Mouse (Mus musculus) left cerebral cortex, adult 11 months (tissue): ENCODE measurements at regions not wholly inside any gene's neighbourhood (a gene's known extent, or its start where the extent isn't known, plus 50 kb on each side); places are given as distances from the start of the nearest gene placed in this dataset.

Source experiments
- DNase-seq: peaks from one replicate; pipeline ENCODE4 v3.0.0; 2022; ENCODE audit warnings: low spot score

DNA sequence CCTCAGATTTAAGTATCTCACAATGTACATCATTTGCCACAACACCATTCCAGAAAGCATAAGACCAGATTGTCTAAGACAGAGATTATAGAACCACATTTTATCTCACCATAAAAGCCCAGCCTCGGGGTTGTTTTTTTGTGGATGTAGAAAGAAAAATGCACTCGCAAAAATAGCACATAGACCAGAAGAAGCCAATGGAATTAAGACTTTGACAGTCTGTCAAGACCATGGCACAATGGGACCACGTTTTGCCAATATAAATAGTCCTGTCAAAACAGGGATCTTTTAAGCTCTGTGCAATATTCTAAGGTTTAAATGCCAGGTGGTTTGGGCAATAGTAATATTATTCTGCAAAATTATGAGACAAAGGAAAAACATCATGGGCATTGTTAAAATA, 547.3 kb downstream of the Adgrl2 start:
- no peak for DNase-seq

DNA sequence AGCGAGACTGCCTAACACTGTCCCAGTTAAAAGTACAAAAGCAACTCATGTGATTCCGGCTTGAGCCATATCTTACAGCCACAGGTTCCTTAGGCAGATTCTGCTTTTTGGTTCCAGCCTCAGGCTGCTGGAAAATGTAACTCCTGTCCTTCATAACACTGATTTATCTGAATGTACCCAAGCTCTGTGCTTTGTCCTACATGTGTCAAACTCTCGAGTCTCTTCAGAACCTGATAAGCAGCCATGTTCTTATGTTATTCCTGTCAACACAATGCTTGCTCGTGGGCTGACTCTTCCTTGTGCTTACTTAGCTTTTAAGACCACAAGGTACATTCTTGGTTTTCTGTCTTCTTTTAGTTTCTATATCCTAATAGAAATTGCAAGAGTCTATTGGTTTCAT, 556.3 kb downstream of the Adgrl2 start:
- no peak for DNase-seq

DNA sequence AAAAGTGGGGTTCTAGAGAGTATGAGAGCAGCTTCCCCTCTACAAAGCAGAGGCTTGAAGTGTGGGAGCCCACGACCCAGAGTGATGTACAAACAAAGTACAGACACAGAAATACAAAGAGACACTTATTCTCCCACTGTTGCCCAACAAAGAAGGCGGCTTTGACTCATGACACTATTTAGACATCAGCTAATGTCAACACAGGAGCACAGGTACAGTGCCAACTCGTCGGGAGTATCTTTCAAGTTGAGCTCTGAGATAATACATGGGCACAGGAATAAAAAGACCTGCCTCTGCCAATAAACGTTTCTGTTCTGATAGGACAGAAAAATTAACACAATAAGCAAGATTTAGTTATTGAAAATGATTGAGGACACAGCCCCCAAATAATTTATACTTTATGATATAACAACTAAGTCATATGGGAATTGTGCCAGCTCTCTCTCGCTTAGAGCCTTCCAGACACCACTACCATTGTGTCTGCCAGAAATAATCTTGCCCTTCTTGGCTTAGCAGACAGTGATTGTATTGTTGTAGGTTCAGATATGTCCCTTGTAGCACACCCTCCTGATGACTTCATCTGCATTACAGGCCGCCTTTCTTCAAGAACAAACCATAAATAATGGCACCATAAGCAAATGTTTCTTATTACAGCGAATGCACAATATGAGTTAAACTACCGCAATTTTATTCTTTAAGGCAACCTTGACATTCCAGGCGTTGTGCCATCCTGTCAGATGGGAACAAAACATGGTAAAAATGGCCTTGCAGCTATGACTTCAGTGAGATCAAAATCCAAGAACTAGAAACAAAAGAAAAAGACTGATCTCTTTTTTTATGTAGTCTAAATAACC, 561.1 kb downstream of the Adgrl2 start:
- DNase-seq: no peak

DNA sequence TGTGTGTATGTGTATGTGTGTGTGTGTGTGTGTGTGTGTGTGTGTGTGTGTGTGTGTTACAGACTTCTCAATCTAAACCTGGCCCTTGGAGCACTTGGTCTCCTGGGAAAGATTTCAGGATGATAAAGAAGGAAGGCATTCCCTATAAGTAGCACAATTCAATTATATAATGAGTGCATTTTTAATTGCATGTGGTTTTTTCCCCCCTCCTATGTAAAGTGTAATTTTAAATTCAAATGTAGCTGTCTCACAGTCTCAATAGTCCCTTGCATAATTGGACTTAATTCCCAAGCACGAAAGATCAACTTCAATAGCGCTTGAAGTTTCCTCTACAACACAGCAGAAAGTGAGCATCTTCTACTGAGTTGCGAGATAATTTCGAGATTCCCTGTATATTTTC, 566.3 kb downstream of the Adgrl2 start:
- DNase-seq: no peak

DNA sequence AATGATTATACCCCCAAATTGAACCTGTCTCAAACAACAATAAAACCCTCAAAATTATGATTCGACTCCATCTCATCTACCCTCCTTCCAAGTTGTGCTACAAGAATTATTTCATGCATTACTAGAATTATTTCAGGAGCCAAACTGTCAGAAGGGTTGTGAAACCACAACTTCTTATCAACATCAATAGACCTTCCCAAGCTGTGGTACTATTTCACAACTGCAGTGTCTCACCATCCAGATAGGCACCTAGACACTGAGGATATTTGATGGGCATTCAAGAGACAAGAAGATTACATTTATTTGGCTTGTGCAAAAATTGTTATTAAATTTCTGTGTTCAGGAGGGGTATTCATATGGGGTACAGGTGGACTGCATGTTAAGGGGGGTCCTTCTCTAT, 567.0 kb downstream of the Adgrl2 start:
- DNase-seq: no peak

DNA sequence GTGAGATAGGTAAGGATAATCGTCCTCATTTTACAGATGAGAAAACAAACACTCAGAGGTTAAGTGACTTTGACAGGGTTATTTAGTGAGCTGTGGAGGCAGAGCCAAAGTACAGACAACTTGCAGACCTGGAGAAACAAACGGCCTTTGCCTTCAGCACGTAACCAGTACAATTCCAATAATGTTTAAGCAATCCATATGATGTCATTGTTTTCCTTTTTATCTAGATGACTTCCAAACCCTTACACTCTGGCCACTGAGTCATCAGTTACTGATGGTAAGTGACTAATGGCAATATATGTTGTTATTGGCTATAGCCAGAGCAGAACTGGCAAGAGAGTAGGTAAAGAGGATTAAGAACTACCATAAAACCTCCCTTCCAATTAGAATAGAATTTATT, 567.6 kb downstream of the Adgrl2 start:
- DNase-seq: no peak

DNA sequence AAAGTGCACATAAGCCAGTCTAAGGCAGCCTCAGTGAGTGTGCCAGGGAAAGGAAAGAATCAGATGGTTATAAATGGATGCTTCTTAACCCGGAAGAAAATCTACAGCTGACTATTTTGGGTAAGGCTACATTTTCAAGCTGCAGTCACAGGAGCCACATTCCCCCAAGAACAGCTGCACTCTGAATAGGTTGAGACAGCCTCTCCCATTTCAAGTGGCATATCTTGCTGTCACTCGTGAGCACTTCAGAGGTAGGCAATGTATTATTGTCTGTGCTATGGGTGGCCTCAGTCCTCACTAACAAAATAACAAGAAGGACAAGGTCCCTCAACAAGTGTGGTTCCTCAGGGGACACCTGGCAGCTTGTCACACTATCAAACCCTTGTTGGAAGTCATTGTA, 568.1 kb downstream of the Adgrl2 start:
- DNase-seq: no peak

DNA sequence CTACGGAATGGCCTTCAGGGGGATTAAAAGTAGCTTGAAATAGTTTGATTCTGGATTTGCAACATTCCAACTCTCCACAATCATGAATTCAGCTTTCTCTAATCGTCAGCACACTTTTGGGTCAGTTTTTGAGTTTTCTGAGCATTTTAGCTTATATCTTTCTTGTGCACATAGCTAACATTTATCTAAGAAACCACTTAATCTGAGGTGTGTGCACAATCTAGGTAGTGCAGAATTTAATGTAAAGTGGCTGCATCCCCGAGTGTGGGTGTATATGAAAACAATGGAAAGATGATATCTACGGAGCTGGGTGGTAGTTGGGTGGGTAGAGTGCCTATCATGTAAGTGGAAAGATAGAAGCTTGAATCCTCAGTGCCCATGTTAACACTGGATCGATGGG, 570.1 kb downstream of the Adgrl2 start:
- no peak for DNase-seq

DNA sequence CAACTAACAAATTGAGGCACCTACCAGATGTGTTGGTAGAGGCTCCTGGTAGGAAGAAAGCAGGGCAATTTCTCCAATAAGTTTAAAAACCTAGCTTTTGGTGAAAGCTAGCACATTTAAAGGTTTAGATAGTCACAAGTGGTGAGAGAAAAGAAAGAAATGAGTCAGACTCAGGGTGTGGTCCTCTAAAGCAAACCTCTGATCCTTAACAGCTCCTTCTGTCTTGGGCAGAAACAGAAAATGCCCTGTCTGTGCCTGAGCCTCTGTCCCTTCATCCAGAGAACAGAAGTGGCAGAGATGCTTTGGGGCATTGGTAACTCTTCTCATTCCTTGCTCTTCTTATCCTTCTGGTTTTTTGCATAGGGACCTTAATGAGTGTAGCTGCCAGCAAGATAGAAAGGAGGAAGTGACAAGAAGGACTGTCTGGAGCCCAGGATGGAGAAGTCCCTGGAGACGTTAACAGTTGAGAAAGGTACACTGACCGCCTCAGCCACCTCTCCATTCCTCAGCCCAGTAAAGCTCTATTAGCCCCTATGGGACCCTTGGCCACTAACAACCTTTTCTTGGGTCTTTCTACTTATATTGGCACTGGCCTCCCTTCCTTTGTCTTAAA, 570.8 kb downstream of the Adgrl2 start:
- no peak for DNase-seq

DNA sequence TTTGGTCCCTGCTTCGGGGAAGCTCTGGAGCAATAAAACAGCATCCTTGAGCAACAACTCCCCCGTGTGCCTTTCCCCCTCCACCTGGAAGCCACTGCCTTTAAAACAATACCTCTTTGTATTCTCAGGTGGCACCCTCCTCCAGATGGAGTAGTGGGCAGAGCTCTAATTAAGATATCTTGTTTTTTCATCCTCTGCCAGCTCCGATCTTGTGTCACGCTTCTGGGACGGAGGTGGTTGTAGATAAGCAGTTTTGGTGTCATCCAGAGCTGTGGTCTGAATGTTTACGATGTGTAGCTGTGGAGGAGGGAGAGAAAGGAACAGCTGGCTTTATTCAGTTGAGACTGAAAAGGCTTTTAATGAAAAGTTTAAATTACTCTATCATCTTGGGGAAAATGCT, 572.3 kb downstream of the Adgrl2 start:
- DNase-seq: no peak

DNA sequence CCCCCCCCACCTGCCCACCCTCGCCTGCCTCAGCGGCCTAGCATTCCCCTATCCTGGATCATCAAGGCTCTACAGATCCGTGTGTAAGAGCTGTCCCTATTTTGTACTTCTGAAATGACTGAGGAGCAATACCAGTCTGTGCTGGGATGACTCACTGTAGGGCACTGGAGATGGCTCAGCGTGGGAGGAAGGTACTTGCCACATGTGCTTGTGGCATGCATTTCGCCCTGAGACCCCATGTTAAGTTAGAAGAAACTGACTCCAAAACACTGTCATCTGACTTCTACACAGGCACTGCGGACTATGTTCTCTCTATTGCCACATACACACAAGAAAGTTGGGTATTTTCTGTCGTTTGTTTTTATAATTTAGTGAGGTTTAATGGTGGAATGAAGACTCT, 574.9 kb downstream of the Adgrl2 start:
- no peak for DNase-seq

DNA sequence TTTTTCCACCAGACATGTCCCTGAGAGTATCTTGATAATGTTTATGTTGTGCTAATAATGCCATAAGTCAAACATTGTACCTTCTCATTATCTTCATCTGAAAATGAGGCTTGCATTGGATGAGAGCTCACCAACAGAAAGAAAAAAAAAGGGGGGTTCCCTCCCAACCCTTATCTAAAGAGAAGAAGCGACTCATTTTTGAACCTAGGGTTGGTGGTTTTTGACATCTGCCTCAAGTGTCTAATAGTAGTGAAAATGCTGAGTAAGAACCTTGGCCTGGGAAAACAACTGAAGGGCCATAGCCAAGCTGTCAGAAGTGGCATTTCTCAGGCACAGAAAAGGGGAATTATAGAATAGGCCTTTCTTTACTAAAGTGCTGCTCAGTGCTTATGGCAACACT, 577.3 kb downstream of the Adgrl2 start:
- DNase-seq: no peak

DNA sequence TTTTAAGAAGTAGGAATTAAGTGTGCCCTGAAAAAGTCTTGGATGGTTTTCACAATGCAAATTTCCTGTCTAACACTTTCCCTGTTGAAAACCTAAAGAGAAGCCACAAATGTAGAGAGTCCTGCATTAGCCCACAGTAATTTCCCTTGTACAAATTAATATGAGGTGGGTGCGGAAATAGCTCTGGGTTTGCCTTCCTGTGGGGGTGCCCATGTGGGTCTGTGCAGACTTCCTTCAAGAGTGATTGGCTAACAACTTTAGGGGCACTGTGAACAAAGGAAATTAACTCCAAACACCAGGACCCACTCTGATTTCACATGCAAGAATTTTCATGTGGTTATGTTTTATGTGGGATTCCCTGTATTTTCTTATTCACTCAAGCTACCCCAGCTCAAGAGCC, 578.2 kb downstream of the Adgrl2 start:
- DNase-seq: no peak

DNA sequence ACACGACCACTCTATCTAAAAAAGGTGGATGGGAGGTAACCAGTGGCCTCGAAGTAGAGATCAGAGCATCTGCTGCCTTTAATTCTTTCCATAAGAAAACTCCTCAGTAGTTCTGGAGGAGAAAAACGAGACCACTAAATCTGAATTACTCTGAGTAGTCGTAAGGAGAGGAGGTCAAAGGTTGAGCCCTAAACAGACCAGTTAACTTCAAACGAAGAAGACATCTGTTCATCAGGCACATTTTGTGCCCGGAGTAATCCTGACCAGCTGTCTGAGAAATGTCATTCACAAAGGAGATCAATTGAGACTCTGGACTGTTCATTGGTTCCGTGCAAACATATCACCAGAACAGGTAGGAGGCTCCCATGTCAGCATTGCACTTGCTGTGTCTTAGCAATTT, 592.0 kb downstream of the Adgrl2 start:
- no peak for DNase-seq

DNA sequence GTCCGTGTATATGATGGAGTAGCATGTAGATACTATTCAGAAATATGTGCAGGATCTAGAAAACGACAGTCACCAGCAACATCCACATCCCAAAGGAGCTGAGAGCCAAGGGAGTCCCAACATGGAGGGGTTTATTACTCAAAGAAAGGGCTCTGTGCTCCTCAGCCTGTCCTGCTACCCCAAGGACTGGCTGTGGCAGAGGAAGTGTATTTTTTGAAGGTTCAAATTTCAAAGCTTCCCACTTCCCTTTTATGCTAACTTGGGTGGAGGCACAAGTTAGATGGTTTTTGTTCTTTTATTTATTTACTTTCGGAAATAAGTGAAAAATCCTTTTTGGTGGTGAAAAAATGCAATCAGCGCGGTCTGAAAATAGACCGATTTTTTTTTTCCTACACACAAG, 602.8 kb downstream of the Adgrl2 start:
- DNase-seq: no peak

DNA sequence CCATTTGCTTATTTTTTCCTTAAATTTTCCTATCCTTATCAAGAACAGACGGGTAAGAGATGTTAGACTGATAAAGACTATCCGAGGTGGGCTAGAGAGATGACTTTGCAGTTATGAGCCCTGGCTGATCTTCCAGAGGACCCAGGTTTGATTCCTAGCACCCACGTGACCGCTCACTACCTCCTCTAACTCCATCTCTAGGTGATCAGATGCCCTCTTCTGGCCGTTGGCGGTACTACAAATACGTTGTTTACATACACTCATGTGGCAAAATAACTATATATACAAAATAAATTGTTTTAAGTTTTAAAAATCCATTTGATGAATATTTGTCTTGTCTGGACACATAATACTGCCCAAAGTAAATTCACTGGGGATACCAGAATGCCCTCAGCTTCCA, 604.6 kb downstream of the Adgrl2 start:
- no peak for DNase-seq

DNA sequence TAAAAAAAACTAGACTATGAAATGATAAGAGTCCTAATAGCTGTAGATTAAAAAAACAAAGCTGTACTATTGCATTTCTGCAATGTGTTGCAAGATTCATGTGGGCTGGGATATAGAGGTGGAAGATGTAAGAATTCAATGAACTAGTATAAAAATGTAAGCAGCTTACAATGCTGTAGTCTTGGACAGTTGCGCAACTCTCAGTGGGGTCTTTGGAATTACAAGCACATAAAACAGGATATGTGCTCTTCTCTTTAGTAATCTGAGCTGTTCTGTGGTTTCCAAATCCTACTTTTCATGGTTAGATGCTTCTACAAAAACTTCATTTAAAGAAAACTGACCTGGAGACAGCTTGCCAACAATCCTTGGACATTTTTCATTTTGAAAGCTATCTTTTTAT, 609.3 kb downstream of the Adgrl2 start:
- DNase-seq: no peak

DNA sequence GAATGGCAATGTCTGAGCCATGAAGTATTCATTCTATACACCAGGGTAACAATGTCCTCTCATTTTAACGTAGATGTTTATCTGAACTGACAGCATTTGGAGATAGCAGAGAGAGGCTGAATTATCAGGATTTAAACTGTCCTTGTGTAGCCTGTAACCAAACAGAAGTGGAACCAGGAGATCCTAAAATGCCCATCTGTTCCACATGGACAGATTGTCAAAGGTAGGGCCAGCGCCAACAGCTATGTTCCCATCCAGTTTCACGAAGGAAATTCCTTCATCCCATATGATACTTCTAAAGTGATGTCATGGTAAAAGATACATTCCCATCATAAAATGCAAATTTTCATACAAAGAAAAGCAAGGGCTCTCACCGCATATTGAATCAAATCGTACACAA, 627.0 kb downstream of the Adgrl2 start:
- no peak for DNase-seq

DNA sequence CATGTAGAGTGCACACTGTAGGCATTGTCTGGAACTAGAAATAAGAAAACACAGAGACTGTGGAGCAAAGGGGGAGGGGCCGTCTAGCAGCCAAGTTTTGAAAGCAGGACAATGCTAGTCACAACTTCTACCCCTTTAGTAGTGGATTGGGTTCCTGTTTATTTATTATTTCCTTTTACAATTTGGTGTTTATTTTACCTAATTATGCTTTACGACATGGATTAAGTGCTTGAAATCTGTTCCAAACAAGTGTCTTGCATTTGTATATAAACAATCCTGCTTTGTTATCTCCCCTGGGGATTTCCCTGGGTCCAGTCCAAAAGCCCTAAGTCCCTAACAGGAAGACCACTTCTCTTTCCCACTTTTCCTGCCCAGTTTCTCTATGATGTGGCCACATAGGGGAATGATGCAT, 627.9 kb downstream of the Adgrl2 start:
- DNase-seq: no peak

DNA sequence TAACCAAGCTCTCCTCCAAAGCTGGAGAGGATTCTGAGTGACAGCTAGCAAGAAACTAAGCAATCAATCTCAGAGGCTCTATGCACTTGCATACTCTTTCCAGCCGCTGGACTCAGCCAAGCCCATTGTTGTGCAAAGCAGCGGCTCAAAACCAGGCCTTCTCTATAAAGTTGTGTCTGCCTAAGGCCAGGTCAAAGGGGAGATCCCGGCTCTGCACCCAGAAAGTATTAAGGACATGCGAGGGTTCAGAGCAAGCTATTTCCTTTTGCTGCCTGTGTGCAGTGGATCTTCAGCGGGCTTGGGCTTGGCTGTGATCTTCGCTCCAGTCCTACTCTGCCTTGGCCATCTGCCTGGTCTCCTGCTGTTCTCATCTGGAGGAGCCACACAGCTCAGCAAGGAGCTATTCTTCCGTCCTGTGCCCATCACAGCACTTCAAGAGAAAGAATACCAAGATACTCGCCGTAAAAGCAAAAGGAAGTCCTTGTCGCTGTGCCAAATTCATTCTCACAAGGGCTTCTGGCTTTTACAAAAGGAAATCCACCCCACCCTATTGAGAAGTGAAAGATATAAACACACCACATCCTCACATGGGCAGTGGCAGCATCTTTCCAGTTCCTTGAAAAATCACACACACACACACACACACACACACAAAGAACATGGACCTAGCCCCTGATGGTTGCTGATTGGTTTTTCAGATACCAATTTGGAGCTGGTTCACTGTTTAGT, 646.6 kb downstream of the Adgrl2 start:
- DNase-seq: no peak

DNA sequence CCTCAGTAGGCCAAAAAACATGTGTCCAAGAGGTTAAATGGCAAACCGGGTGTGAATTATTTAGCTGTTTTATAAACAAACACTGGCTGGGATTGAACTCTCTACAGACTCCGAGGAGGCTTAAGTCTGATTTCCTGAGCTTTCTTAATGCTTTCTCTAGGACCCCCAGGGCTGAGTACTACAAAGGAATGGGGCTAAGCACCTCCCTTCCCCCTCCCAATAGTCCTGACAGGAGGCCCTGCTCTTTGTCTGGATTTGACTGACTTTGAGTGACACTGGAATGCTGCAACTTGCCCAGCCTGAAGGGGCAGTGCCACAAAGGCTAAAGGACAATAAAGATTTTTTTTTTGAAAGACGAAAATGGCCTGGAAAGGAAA, 647.1 kb downstream of the Adgrl2 start:
- no peak for DNase-seq

DNA sequence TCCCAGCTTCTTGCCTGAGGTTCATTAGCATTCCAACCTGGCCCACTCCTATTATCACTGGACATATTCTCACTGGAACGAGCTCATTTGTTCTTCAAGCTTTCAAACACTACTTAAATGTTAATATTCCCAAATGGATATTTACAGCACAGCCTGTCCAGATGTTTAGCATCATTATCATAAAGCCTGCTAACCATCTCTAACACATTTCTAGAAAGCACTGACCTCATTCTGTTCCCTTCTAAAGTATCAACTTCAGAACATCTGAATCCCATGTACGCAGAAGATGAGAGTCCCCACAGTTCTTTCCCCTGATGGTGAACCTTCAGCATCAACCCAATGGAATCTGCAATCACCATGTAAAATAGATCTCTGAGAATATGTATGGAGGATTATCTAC, 651.1 kb downstream of the Adgrl2 start:
- no peak for DNase-seq

DNA sequence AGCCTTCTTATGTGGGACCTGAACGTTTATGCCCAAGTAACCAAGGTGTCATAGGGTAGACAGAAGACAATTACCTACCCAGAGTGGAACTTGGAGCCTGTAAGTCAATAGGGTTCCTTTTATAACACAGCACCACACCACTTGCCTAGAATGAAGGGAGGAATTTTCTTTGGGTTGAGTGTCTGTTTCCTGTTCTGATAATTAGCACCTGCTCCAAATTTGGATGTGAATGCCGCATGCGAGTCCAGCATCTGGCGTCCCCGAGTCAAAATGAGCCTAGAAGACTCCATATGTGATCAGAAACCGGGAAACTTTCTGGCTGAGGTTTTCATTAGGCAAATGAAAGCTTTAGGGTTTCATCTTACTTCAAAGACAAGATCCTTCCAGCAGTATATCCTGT, 653.7 kb downstream of the Adgrl2 start:
- DNase-seq: no peak
